Mouse (Mus musculus) embryonic fibroblast, embryonic 13.5 days (primary cell): ENCODE measurements around the gene Nat8.

ENCODE experiments used
- CTCF ChIP-seq: IDR thresholded peaks from 2 replicates; pipeline ENCODE4 v1.5.1; 2011; ENCODE audit warnings: mild to moderate bottlenecking, control low read depth, low read length, moderate library complexity, borderline replicate concordance; ENCODE audit not compliant: insufficient read depth
- POLR2A ChIP-seq: IDR thresholded peaks from 2 replicates; pipeline ENCODE4 v1.6.1; 2011; ENCODE audit warnings: low read depth, mild to moderate bottlenecking, control low read depth, low read length, moderate library complexity

DNA sequence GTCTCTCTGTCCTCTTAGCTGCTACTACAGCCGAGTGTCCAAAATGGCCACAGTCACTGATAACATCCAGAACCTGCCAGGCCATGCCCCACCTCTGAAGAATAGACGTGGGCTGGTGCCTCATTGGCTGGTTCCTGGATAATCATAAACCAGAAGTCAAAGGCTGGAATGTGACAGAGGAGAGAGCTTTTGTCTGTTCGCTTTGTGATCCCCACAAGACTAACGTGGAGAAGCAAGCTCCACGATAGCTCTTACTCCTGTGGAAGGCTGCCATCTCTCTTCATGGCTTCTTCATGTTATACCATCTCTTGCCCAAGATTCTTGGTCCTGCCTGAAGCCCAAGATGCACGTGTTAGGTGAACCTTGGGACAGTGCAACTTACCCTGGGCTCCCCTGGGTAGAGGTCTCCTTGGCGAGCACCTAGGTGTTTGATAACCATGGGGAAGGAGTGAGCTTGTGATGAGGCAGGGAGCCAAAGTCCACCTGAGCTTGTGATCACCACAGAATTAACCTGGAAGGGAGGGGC, at the start of gene Nat8:
- TF ChIP-seq POLR2A (no peak), CTCF (no peak)
